Mouse (Mus musculus): Measurements from ENCODE around the gene Snx9. TPM values are rescaled to one million over a fixed set of nuclear protein-coding genes. Genes with fewer than 3 reads are reported as not detected.
A peak's percentile ranks its signal among the peaks of the same experiment; 100 is the strongest.

Snx9 gene
- polyA plus RNA-seq, 2 experiments from 2014 or later, result 4.8 to 7.7 TPM

DNA sequence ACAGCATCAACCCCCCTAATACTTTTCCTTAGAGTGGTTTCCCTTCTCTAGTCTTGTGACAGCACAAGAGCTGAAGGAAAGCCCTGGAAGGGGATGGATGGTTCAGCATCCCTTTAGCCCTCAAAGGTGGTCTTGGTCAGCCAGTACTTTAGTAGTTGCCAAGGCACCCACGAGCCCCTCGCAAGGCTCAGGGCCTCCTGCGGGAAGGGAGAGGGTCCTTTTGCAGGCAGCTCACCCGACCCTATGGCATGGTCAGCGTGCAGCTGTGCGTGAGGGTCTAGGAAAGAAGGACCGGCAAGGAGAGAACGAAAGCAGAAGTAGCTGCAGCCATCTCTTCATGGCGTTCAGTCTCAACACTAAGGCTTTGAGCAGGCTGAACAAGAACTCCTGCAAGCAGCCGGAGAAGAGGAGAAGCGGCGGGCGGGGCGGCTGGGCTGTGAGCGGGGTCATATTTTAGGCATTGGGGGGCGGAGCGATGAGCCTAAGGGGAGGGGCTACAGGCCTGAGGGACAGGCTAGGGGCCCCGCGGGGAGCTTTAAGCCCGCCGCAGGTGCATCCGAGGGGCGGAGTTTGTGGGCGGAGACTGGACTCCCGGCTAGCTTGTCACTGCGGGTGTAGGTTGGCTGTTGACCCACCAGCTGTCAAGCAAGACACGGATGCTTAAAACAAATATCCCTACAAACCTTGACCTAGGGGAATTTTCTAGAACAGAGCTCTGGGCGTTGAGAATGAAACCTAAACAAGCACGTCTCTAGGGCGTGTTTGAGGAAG, 93.6 kb downstream of the Snx9 start:
- peak; percentile 81 for ATAC-seq

DNA sequence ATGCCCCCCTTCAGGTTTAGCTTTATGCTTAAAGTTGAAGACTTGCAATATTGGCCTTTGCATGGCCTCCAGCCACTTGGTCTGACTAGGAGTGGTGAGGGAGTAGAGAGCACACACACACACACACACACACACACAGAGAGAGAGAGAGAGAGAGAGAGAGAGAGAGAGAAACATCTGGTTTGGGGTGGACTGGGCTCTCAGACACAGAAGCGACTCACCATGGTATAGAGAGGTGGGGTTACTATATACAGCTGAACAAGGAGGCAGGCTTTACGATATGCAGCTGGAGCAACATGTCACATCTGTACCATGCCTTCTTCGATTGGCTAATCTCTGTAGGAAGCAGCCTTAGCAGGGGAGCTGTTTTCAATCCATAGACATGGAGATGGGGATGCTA, 94.6 kb downstream of the Snx9 start:
- no peak for ATAC-seq

DNA sequence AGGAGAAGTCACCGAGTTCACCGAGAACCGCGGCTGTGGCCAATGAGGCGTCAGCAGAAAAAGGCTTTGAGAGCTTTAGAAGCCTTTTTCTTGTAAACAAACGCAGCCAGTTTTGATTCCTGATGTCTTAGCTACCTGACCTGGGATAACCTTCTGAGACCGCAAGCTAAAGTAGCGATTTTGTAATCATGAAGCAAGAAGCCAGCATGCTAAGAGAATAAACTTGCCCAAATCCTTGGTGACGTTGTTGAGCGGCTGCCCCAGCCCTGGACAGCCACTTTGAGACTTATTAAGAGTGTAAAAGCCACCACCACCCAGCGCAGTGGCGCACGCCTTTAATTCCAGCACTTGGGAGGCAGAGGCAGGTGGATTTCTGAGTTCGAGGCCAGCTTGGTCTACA, 95.1 kb downstream of the Snx9 start:
- no peak for ATAC-seq

DNA sequence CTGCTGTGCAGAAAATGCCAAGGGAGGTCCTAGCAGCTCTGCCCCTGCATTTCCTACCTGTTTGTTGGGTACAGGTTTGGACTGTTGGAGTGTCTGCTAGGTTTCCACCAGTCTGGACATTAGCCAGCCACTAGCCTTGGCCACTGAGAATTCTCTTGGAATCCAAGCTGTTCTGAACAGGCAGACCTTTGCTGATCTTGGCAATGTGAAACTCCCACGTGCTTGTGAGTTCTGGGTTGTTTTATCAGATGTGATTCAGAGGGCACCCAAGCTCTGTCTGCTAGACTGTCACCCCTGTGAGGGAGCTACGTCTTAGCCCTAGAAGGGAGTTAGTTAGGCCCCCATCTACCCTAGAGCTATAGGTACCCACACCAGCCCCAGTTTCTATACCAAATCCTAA, 96.3 kb downstream of the Snx9 start:
- ATAC-seq, result no peak

DNA sequence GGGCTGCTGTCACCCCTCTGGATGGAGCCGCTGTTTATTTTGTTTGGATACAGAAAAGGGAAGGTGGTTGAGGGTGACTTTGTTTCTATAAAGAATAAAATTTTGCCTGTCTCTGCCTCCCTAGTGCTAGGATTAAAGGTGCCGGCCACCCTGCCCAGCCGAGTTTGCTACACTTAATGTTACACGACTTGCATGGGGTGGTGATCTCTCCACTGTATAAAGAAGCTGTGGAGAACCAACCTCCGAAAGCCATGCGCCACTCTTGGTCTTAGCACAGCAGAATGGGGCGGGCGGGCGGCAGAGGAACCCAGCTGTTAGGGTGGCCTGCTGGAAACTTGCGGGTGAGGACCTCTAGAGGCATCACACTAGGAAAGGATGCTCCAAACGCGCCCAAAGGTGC, 98.7 kb downstream of the Snx9 start:
- no peak for ATAC-seq

DNA sequence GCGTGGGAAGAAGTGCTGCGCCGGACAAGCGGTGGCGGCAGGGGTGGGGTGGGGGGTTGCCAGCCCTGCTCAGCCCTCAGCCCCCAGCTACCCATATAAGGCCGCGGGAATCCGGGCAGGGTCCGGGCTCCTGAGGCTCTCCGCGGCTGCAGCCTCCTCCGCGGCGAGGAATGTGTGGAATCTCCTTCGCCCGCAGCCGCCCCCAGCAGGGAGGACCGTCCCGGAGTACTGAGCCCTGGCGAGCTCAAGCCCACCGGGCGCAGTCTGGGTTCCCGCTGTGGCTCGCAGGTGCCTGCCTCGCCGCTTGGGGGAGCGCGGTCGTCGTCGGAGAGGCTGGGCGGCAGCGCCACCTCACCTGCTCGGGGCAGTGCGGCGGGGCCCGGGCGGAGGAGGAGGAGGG, 99.7 kb downstream of the Snx9 start:
- ATAC-seq, result peak; percentile 87

DNA sequence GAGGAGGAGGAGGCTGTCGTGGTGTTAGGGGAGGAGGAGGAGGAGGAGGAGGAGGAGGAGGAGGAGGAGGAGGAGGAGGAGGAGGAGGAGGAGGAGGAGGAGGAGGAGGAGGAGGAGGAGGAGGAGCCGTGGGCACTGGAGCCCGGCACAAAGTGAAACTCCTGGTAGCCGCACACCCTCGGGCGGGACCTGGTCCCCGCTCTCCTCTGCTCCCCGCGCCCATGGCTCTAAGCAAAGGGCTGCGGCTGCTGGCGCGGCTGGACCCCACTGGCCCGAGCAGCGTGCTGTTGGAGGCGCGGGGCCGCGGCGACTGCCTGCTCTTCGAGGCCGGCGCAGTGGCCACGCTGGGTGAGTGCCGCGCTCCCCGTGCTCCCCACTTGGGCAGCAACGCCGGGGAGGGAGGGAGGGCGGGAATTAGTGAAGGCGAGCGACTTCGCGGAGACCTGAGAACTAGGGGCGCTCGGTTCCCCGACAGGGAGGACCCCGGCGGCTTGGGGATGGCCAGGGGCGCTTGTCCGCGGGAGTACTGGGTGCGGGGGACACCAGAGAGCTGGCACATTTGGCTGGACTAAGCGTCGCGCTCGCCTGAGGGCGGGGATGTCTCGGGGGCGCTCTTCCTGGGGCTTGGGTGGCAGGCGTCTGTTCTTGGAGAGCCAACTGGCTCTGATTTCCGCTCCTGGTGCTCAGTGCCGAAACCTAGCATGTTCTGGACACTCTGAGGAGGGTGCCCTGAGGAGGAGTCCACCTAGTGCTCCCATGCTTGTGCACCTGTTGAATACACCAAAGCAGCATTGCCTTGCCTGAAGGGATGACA, 100.3 kb downstream of the Snx9 start, which contains the start of gene Synj2:
Gene Synj2, plus strand, starts transcription at position 51 of the 814 bp plus-strand sequence.
- peak; percentile 60 for ATAC-seq

DNA sequence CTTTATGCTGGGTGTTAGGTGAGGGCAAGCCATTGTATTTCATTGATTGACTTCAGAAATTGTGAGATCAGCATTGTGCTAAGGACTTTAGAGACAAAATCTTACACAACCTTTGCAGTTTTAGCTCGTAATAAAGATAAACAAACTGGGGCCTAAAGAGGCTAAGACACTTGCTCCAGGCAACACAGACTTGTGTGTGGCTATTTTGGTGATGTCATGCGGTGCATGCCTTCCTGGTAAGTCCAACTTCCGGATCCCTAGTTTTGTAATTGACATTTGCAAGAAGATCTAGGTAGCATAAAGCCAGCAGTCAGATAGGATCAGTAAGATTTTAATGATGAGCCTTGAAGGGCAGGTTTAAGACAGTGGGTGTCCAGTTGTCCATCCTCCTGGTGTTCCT, 101.0 kb downstream of the Snx9 start:
- no peak for ATAC-seq

DNA sequence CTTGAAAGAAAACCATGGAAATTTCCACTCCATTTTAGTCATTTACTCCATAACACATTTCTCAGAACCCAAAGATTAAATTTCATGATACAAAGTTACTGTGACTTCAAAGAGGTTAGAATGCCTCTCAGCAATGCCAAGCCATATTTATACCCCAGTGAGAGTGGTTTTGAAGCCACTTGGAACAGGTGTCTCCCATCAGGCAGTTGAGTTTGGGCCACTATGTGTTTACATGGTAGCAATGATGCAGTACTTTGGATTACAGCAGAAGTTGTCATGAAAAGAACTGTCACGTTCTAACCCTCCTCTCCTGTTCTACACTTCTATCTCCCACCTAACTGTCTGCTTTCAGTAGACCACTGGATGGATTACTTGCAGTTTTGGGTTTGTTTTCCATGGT, 101.9 kb downstream of the Snx9 start:
- no peak for ATAC-seq

DNA sequence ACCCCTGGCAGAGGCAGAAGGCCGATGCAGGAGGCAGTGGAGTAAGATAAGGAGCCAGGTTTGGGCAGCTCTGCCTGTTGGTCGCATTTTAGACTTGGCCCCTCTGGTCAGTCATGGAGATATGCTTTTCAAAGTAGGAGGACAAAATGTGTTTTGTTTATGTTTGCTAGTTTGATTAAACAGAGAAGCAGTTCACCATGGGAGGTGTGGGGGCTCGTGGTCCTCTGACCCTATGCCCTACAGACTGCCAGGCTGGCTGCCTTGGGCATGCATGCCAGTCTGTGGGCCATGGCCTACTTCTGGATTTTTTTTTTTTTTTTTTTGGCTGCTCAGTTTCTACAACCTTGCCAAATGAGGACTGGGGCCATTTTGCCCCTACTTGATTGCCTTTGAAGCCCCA, 105.9 kb downstream of the Snx9 start:
- no peak for ATAC-seq

DNA sequence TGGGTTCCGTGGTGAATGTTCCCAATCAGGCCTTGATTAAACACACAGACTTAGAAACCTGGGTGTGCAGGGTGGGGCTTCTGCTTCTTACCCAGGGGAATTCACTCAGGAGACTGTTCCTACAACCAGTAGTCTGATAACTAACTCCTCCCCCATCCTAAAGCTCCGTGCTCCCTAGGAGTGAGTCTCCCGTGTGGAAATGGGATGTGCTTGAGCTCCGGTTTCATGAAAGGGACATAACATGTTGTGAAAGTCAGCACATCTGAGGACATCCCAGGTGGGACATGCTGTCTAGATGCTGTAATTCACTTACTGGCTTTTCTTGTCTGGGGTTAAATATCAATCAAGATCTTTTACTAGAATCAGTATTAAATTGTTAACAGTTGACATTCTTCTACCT, 111.3 kb downstream of the Snx9 start:
- no peak for ATAC-seq

DNA sequence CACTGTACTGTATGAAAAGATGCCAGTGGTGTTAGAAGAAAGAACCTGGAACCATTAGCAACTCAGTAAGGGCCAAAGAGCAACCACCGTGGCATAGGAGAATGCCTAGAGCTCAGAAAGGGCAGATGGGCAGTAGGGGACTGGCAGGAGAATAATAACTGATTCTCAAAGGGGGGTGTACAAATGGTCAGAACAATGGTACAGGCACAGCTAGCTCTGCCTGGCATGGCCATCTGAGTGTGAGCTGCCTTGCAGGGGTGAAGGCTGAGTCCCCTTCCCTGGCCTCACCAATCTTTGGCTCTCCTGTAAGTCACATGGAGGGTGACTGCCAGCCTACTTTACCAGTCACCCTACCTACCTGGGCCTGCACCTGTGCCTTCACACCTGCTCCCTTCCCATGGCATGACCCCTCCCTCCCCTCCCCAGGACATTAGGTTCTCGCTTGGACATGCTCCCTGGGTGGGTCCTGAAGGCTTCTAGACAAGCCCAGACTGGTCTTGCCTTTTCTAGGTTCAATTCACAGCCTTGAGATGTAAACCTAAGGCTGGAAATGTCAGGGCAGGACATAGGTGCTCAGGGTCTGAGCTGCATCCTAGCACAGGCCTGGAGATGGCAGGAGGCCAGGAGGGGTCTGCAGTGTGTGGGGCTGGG, 115.3 kb downstream of the Snx9 start:
- no peak for ATAC-seq

DNA sequence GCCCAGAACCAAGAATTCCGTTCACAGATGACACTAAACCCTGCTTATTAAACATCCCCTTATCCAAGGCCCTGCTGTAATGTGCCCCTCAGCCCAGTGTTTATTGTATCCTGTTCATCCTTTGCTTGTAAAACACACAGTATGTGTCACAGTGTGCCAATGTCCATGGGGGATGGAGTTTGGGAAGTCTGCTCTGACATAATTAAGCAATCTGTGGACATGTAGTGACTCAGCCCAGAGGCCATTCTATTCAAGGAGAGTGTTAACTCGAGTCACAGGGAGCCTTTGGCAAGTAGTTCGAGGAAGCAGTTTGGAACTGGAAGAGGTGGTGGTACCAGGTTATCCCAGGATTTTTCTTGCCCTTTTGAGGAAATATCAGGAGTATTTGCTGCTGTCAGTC, 116.0 kb downstream of the Snx9 start:
- no peak for ATAC-seq

DNA sequence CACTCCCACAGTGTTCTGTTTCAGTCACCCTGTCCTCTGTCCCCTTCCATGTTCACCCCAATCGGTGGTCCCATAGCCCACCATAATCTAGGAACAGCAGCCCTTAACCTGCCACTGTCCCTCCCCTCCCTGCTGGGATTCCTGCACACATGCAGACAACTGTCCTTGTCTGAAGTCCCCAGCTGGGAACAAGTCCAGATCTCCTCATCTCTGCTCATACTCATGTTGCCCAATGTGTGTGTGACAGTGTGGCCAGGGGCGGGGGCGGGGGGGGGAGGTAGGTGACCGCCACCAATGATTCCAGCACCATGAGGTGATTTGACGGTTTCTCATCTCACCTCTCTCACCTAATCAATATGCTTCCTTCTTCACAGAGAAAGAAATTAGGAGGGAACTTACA, 117.1 kb downstream of the Snx9 start:
- no peak for ATAC-seq

DNA sequence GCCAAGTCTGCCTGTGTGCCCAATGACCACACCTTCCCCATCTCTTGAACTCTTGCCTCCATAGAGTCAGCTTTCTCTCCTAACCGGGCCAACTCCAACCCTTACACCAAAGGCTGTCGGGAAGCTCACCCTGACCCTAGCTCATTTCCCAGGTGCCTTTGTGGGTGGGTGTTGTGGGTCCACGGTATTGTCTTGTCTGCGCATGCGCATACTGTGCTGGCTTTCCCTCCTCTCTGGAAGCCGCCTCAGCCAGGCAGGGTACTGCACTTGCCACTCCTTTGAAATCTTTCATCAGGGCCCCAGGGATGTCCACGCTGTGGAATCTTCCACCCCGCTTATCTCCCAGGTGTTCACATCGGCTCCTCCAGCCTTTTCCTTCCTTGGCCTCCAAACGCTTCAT, 117.5 kb downstream of the Snx9 start:
- no peak for ATAC-seq

DNA sequence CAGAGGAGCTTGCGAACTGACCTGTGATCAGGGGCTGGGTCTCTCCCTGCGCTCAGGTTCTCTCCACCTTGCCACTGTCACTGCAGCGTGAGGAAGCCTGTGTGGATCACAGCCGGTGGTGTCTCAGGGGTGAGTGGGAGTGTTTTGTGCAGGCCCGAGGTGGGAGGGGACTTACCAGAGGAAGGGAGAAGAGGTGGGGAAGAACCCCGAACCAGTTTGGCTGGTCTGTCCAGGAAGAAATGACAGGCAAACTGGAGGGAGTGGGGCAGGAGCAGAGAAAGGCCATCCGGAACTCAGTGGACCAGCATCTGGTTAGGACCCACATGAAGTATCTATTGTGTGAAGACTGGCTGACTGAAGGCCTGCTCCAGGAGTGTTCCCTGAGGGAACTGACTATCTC, 118.0 kb downstream of the Snx9 start:
- no peak for ATAC-seq

DNA sequence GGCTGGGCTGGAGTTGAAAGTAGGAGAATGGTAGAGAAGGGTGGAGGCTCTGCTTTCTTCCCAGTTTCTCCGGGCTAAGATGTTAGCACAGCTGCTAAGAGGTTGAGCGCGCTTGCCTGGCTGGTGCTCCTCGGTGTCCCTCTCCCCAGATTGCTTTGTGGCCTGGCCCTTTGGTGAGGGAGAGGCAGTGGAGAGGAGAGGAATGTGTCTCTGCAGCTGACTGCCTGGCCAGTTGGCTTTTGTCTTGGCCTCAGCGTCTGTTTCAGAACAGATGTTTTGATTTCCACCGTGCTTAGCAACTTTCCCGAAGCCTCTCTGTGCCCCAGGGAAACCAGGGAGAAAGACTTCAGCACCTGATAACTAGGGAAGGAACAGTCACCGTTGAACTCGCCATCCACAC, 118.7 kb downstream of the Snx9 start:
- ATAC-seq, result no peak

DNA sequence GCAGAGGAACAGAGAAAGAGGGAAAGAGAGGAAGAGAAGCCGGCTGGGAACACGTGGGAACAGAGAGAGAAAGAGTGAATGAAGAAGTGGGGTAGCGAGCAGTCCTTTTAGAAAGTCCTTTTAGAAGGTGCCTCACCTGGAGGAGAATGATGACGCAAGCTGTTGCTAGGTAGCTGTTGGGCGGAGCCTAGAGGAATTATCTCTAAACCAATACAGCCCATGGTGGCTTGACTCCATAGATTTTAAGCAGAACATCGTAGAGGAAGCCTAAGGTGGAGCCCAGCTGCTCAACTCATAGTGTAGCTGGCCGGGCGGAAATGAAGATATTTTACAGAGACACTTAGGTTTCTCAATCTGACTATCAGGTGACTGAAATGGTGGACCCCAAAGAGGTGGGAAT, 122.6 kb downstream of the Snx9 start:
- no peak for ATAC-seq

DNA sequence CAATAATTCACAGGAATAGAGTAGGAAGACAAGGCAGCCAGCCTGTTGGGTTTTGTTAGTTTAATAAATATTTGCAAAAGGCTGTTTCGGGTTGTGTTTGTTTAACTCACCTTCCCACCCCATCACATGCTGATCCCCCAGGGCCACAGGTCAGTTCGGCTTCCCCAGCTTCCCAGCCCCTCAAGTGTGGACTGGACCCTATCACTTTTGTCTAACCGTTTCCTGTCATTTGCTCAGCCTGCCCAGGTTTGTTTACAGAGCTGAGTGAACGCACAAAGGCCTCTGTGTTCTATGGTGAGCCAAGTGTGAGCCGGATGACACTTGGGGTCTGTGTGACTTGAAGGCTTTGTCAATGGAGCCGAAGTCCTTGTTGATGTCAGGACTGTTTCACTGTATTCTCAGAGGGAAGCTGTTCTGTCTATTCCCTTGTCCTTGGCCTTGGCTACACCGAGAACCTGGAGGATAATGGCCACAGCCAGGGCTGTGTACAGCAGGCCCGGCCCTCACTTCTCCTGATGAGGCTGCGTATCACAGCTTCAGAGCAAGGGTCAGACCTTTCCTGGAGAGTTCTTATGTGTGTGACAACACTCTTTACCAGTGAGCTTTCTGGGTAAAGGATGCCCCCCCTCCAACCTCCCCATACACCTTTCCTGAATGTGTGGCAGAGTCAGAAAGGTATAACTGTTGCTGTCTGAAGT, 124.1 kb downstream of the Snx9 start:
- ATAC-seq, result no peak

DNA sequence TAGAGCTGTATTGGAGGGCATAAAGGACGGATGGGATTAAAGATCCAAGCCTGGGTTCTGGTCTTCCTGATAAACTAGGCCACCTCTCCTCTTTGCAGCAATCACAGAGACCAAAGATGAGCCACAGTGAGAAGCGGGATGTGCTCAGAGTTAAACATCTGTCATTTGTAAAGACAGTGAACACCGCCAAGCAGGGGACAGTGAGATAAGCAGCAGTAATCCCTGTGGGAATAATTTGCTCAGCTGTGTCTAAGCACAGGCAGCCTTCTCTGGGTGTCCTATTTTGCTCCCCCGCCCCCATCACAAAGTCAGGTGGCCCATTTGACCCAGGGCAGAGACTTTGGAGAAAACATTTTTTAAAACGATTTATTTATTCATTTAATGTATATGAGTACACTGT, 125.6 kb downstream of the Snx9 start:
- ATAC-seq, result no peak

DNA sequence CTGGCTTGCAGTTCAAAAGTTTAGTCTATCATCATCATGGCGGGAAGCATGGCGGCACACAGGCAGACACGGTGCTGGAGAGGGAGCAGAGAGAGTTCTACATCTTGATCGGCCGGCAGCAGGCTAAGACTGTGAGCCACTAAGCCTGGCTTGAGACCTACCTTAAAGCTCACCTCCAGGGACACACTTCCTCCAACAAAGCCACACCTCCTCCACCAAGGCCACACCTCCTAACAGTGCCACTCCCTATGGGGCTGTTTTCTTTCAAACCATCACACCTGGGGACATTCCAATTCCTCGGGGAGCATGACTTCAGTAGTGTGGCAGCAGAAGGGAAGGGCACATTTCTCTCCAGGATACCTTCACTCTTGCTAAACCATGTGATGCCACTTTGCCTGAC, 127.4 kb downstream of the Snx9 start:
- ATAC-seq, result no peak

DNA sequence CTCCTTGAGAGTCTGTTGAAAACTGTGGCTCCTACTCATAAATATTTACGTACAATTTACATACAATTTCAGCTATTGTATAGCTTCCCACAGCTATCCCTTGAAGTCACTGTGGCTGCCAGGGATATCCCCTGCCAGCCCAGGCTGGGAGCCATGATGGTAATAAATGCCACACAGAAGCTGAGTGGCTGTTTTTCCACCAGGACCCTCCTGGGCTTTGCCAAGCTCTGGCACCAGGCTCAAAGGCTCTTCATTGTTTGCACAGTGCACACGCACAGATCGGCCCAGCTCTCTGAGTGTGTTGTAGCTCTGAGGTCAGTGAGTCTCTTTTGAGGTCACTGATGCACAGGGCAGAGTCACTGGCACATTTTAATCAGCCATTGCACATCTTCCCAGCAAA, 128.1 kb downstream of the Snx9 start:
- no peak for ATAC-seq

DNA sequence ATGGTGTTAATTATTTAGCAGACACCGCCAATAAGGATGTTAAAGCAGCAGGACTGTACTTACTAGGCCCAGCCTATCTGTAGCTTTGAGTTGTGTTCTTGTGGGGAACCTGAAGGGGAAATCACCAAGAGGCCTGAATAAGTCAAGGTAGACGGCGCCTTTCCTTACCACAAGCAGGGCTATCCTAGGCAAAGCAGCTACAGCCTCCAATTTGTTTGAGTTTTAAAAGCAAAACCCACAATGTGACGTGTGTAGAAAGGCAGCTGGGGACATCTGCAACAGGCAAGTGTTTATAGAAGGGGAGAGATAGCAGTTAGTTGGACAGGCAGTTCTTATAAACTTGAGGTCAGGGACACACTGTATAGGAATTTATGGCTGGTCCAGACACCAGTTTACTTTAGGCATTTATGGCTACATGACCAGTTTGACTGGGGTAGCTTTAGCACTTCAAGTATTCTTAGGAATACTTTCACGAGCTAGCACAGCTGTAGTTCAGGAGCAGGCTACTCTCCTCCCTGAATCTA, 129.2 kb downstream of the Snx9 start:
- ATAC-seq, result no peak

Data from activated CD4-positive, CD25-positive, alpha-beta regulatory T cell, adult 4 months (primary cell).